Mouse (Mus musculus): ENCODE measurements at regions not wholly inside any gene's neighbourhood (a gene's known extent, or its start where the extent isn't known, plus 50 kb on each side); places are given as distances from the start of the nearest gene placed in this dataset.
A peak's percentile ranks its signal among the peaks of the same experiment; 100 is the strongest.

- Histone ChIP-seq H3K36me3 (ENCODE audit: control insufficient read depth, insufficient read depth, low read length) (no peaks in the 10 kb centered on the region), H3K4me1 (ENCODE audit: control insufficient read depth, insufficient read depth, low read length) (no peaks in the 10 kb centered on the region), H3K27me3 (ENCODE audit: control insufficient read depth, insufficient read depth, low read depth, low read length) (no peaks in the 10 kb centered on the region), H3K4me2 (ENCODE audit: low read length) (no peak overlapping the region), H3K4me3 (ENCODE audit: low read depth, low read length) (no peak overlapping the region), H3K9ac (ENCODE audit: low read depth, low read length) (no peak overlapping the region), H3K27ac (ENCODE audit: low read length) (no peak overlapping the region), H3K9me3 (replicated peaks; ENCODE audit: control insufficient read depth, low read length, poor library complexity, severe bottlenecking) (no peaks in the 10 kb centered on the region)
- WGBS, result 76% methylated on average over 2 of the region's 2 CpGs
- no peak for ATAC-seq
Measured at GRCm38 (mm10) chr6:148562206-148562708, 118.1 kb upstream of the Tmtc1 start.

- Histone ChIP-seq H3K4me3 (ENCODE audit: low read depth, low read length) (no peak overlapping the region), H3K27ac (ENCODE audit: low read length) (peak overlapping the region; percentile 67), H3K4me1 (ENCODE audit: control insufficient read depth, insufficient read depth, low read length) (peaks cover 12% of the 10 kb centered on the region), H3K9ac (ENCODE audit: low read depth, low read length) (no peak overlapping the region), H3K36me3 (ENCODE audit: control insufficient read depth, insufficient read depth, low read length) (no peaks in the 10 kb centered on the region), H3K4me2 (ENCODE audit: low read length) (no peak overlapping the region), H3K9me3 (replicated peaks; ENCODE audit: control insufficient read depth, low read length, poor library complexity, severe bottlenecking) (no peaks in the 10 kb centered on the region), H3K27me3 (ENCODE audit: control insufficient read depth, insufficient read depth, low read depth, low read length) (no peaks in the 10 kb centered on the region)
- WGBS, result 88% methylated on average over 2 of the region's 2 CpGs
- ATAC-seq, result peak; percentile 47; the same call in 1 of the 2 replicates
Measured at GRCm38 (mm10) chr6:148556484-148556871, 112.3 kb upstream of the Tmtc1 start.

GRCm38 (mm10) chr6:148555651-148556483, 111.7 kb upstream of the Tmtc1 start:
- H3K4me1 ChIP-seq (ENCODE audit: control insufficient read depth, insufficient read depth, low read length), result peaks cover 12% of the 10 kb centered on the region
- H3K4me3 ChIP-seq (ENCODE audit: low read depth, low read length), result no peak overlapping the region
- 64% methylated on average over 5 of the region's 5 CpGs for WGBS
- no peak overlapping the region for H3K9ac ChIP-seq (ENCODE audit: low read depth, low read length)
- no peaks in the 10 kb centered on the region for H3K36me3 ChIP-seq (ENCODE audit: control insufficient read depth, insufficient read depth, low read length)
- H3K4me2 ChIP-seq (ENCODE audit: low read length), result no peak overlapping the region
- no peaks in the 10 kb centered on the region for H3K27me3 ChIP-seq (ENCODE audit: control insufficient read depth, insufficient read depth, low read depth, low read length)
- H3K27ac ChIP-seq (ENCODE audit: low read length), result peak overlapping the region; percentile 67
- no peaks in the 10 kb centered on the region for H3K9me3 ChIP-seq (replicated peaks; ENCODE audit: control insufficient read depth, low read length, poor library complexity, severe bottlenecking)
- peak; percentile 63 for ATAC-seq

- WGBS, result 82% methylated on average over 3 of the region's 3 CpGs
- H3K4me3 ChIP-seq (ENCODE audit: low read depth, low read length), result no peak overlapping the region
- no peaks in the 10 kb centered on the region for H3K27me3 ChIP-seq (ENCODE audit: control insufficient read depth, insufficient read depth, low read depth, low read length)
- ATAC-seq, result no peak
- no peaks in the 10 kb centered on the region for H3K9me3 ChIP-seq (replicated peaks; ENCODE audit: control insufficient read depth, low read length, poor library complexity, severe bottlenecking)
- H3K4me1 ChIP-seq (ENCODE audit: control insufficient read depth, insufficient read depth, low read length), result peaks cover 12% of the 10 kb centered on the region
- H3K36me3 ChIP-seq (ENCODE audit: control insufficient read depth, insufficient read depth, low read length), result no peaks in the 10 kb centered on the region
- H3K27ac ChIP-seq (ENCODE audit: low read length), result no peak overlapping the region
- H3K9ac ChIP-seq (ENCODE audit: low read depth, low read length), result no peak overlapping the region
- H3K4me2 ChIP-seq (ENCODE audit: low read length), result no peak overlapping the region
Measured at GRCm38 (mm10) chr6:148554463-148554862, 110.3 kb upstream of the Tmtc1 start.

- Histone ChIP-seq H3K9me3 (replicated peaks; ENCODE audit: control insufficient read depth, low read length, poor library complexity, severe bottlenecking) (no peaks in the 10 kb centered on the region), H3K9ac (ENCODE audit: low read depth, low read length) (no peak overlapping the region), H3K4me3 (ENCODE audit: low read depth, low read length) (no peak overlapping the region), H3K27ac (ENCODE audit: low read length) (no peak overlapping the region), H3K4me2 (ENCODE audit: low read length) (no peak overlapping the region), H3K27me3 (ENCODE audit: control insufficient read depth, insufficient read depth, low read depth, low read length) (no peaks in the 10 kb centered on the region), H3K36me3 (ENCODE audit: control insufficient read depth, insufficient read depth, low read length) (no peaks in the 10 kb centered on the region), H3K4me1 (ENCODE audit: control insufficient read depth, insufficient read depth, low read length) (peaks cover 12% of the 10 kb centered on the region)
- WGBS, result 75% methylated on average over 5 of the region's 5 CpGs
- ATAC-seq, result no peak
Measured at GRCm38 (mm10) chr6:148553616-148554015, 109.4 kb upstream of the Tmtc1 start.

- Histone ChIP-seq H3K4me1 (ENCODE audit: control insufficient read depth, insufficient read depth, low read length) (peaks cover 4% of the 10 kb centered on the region), H3K4me2 (ENCODE audit: low read length) (no peak overlapping the region), H3K36me3 (ENCODE audit: control insufficient read depth, insufficient read depth, low read length) (no peaks in the 10 kb centered on the region), H3K4me3 (ENCODE audit: low read depth, low read length) (no peak overlapping the region), H3K27me3 (ENCODE audit: control insufficient read depth, insufficient read depth, low read depth, low read length) (no peaks in the 10 kb centered on the region), H3K9me3 (replicated peaks; ENCODE audit: control insufficient read depth, low read length, poor library complexity, severe bottlenecking) (no peaks in the 10 kb centered on the region), H3K27ac (ENCODE audit: low read length) (no peak overlapping the region), H3K9ac (ENCODE audit: low read depth, low read length) (no peak overlapping the region)
- ATAC-seq, result no peak
- WGBS, result 79% methylated on average over 3 of the region's 3 CpGs
Measured at GRCm38 (mm10) chr6:148551097-148551496, 106.9 kb upstream of the Tmtc1 start.

- no peak overlapping the region for H3K4me2 ChIP-seq (ENCODE audit: low read length)
- H3K27me3 ChIP-seq (ENCODE audit: control insufficient read depth, insufficient read depth, low read depth, low read length), result no peaks in the 10 kb centered on the region
- H3K4me1 ChIP-seq (ENCODE audit: control insufficient read depth, insufficient read depth, low read length), result peaks cover 4% of the 10 kb centered on the region
- 80% methylated on average over 2 of the region's 2 CpGs for WGBS
- no peaks in the 10 kb centered on the region for H3K9me3 ChIP-seq (replicated peaks; ENCODE audit: control insufficient read depth, low read length, poor library complexity, severe bottlenecking)
- no peaks in the 10 kb centered on the region for H3K36me3 ChIP-seq (ENCODE audit: control insufficient read depth, insufficient read depth, low read length)
- no peak overlapping the region for H3K4me3 ChIP-seq (ENCODE audit: low read depth, low read length)
- H3K27ac ChIP-seq (ENCODE audit: low read length), result no peak overlapping the region
- ATAC-seq, result no peak
- no peak overlapping the region for H3K9ac ChIP-seq (ENCODE audit: low read depth, low read length)
Measured at GRCm38 (mm10) chr6:148548138-148548778, 104.1 kb upstream of the Tmtc1 start.

GRCm38 (mm10) chr6:148543047-148543446, 98.9 kb upstream of the Tmtc1 start:
- Histone ChIP-seq H3K27me3 (ENCODE audit: control insufficient read depth, insufficient read depth, low read depth, low read length) (no peaks in the 10 kb centered on the region), H3K4me2 (ENCODE audit: low read length) (no peak overlapping the region), H3K36me3 (ENCODE audit: control insufficient read depth, insufficient read depth, low read length) (no peaks in the 10 kb centered on the region), H3K9ac (ENCODE audit: low read depth, low read length) (no peak overlapping the region), H3K4me3 (ENCODE audit: low read depth, low read length) (no peak overlapping the region), H3K27ac (ENCODE audit: low read length) (no peak overlapping the region), H3K9me3 (replicated peaks; ENCODE audit: control insufficient read depth, low read length, poor library complexity, severe bottlenecking) (no peaks in the 10 kb centered on the region), H3K4me1 (ENCODE audit: control insufficient read depth, insufficient read depth, low read length) (peaks cover 3% of the 10 kb centered on the region; the same call in 1 of the 2 replicates)
- ATAC-seq, result no peak
- WGBS, result 63% methylated on average over 3 of the region's 3 CpGs

GRCm38 (mm10) chr6:148541981-148542380, 97.8 kb upstream of the Tmtc1 start:
- H3K27ac ChIP-seq (ENCODE audit: low read length), result no peak overlapping the region
- H3K4me2 ChIP-seq (ENCODE audit: low read length), result no peak overlapping the region
- peaks cover 3% of the 10 kb centered on the region; the same call in 1 of the 2 replicates for H3K4me1 ChIP-seq (ENCODE audit: control insufficient read depth, insufficient read depth, low read length)
- no peak overlapping the region for H3K4me3 ChIP-seq (ENCODE audit: low read depth, low read length)
- H3K9me3 ChIP-seq (replicated peaks; ENCODE audit: control insufficient read depth, low read length, poor library complexity, severe bottlenecking), result no peaks in the 10 kb centered on the region
- 0 out of 2 replicates have a peak, but pooled peaks have one; percentile 25 for ATAC-seq
- no peaks in the 10 kb centered on the region for H3K36me3 ChIP-seq (ENCODE audit: control insufficient read depth, insufficient read depth, low read length)
- no peaks in the 10 kb centered on the region for H3K27me3 ChIP-seq (ENCODE audit: control insufficient read depth, insufficient read depth, low read depth, low read length)
- H3K9ac ChIP-seq (ENCODE audit: low read depth, low read length), result no peak overlapping the region
- 75% methylated on average over 2 of the region's 2 CpGs for WGBS

Measured in midbrain, embryonic 16.5 days (tissue).